Mouse (Mus musculus): ENCODE data around the gene Sacm1l.

Sacm1l gene

GRCm38 (mm10) chr9:123509638-123510604 is 19.6 kb upstream of the Sacm1l start:
- in situ Hi-C loops (cut with MboI): no loop called here

GRCm38 (mm10) chr9:123510926-123511325 is 18.6 kb upstream of the Sacm1l start:
- in situ Hi-C loops (cut with MboI): no loop called here

GRCm38 (mm10) chr9:123512482-123512881 is 17.1 kb upstream of the Sacm1l start:
- in situ Hi-C loops (cut with MboI): no loop called here

- in situ Hi-C loops (cut with MboI): no loop called here
Observed at GRCm38 (mm10) chr9:123515087-123515486, 14.5 kb upstream of the Sacm1l start.

- in situ Hi-C loops (cut with MboI): no loop called here
Observed at GRCm38 (mm10) chr9:123516641-123517385, 12.7 kb upstream of the Sacm1l start.

- in situ Hi-C loops (cut with MboI): no loop called here
Observed at GRCm38 (mm10) chr9:123518969-123519894, 10.3 kb upstream of the Sacm1l start.

GRCm38 (mm10) chr9:123520735-123521134 is 8.8 kb upstream of the Sacm1l start:
- in situ Hi-C loops (cut with MboI): loop anchor here (5.0 kb wide), 1 partner anchor 38 kb away; no protein-coding TSS in a partner anchor

- in situ Hi-C loops (cut with MboI): loop anchor here (5.0 kb wide), 1 partner anchor 41 kb away; no protein-coding TSS in a partner anchor
Observed at GRCm38 (mm10) chr9:123523676-123524075, 5.9 kb upstream of the Sacm1l start.

- in situ Hi-C loops (cut with MboI): no loop called here
Observed at GRCm38 (mm10) chr9:123525095-123525494, 4.5 kb upstream of the Sacm1l start.

GRCm38 (mm10) chr9:123526502-123526901 is 3.1 kb upstream of the Sacm1l start:
- in situ Hi-C loops (cut with MboI): no loop called here

GRCm38 (mm10) chr9:123528087-123528925 is 1.3 kb upstream of the Sacm1l start:
- in situ Hi-C loops (cut with MboI): no loop called here

GRCm38 (mm10) chr9:123528926-123529295 is 648 bp upstream of the Sacm1l start:
- in situ Hi-C loops (cut with MboI): no loop called here

- in situ Hi-C loops (cut with MboI): no loop called here
Observed at GRCm38 (mm10) chr9:123530158-123530475, 558 bp downstream of the Sacm1l start.

- in situ Hi-C loops (cut with MboI): no loop called here
Observed at GRCm38 (mm10) chr9:123530566-123531130, 1.1 kb downstream of the Sacm1l start.

- in situ Hi-C loops (cut with MboI): no loop called here
Observed at GRCm38 (mm10) chr9:123531234-123531633, 1.7 kb downstream of the Sacm1l start.

- in situ Hi-C loops (cut with MboI): no loop called here
Observed at GRCm38 (mm10) chr9:123536613-123537012, 7.1 kb downstream of the Sacm1l start.

- in situ Hi-C loops (cut with MboI): no loop called here
Observed at GRCm38 (mm10) chr9:123538189-123538588, 8.6 kb downstream of the Sacm1l start.

- in situ Hi-C loops (cut with MboI): no loop called here
Observed at GRCm38 (mm10) chr9:123539093-123539492, 9.5 kb downstream of the Sacm1l start.

- in situ Hi-C loops (cut with MboI): no loop called here
Observed at GRCm38 (mm10) chr9:123539823-123540222, 10.3 kb downstream of the Sacm1l start.

- in situ Hi-C loops (cut with MboI): no loop called here
Observed at GRCm38 (mm10) chr9:123554599-123554998, 25.0 kb downstream of the Sacm1l start.
